In the genomic region with DNA sequence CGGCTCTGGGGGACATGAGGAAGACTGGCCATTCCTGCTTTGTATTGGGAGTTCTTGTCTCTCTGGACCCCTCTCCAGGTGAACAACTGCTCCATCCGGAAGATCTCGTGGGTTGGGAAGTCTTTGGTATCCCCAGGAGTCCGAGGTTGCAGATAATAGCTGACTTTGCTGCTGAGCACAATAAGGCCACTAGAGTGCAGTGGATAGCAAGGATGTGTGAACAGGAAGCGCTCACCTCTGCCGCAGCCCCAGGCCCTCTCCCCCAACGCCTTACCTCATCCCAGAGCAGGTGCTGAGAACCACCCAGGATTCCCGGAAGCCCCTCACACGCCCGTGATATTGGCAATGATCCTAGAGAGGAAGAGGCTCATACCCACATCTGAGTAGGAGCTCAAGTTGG, we compare ENCODE assay signal across 9 mouse cellular contexts. TPM values are rescaled to one million over a fixed set of nuclear protein-coding genes. Genes with fewer than 3 reads are reported as not detected.
A peak's percentile ranks its signal among the peaks of the same experiment; 100 is the strongest.
DNase-seq lines count a peak whose midpoint lies in the region; ATAC-seq lines count a peak whose summit lies in the region.
"Had no signal": no experiment of that assay in that cellular context is flagged by ENCODE, and none has a peak within 500 bp of the region (broad histone marks: within the 10 kb centered on the region; RNA-seq: fewer than 3 reads in every experiment).

No protein-coding gene starts in this region.

- H3K27ac ChIP-seq in lung, embryonic 16.5 days (ENCODE audit: low read length), result no peak overlapping the region

- no peaks in the 10 kb centered on the region for H3K36me3 ChIP-seq in lung, embryonic 16.5 days (ENCODE audit: control insufficient read depth, insufficient read depth, low read length)

- peak; percentile 49; the same call in 1 of the 2 replicates for ATAC-seq in lung, embryonic 16.5 days (ENCODE audit: low read depth)

- peaks cover 23% of the 10 kb centered on the region for H3K4me1 ChIP-seq in lung, embryonic 16.5 days (replicated peaks; ENCODE audit: control insufficient read depth, insufficient read depth, low read length)

- H3K4me2 ChIP-seq in lung, embryonic 16.5 days (ENCODE audit: low read depth, low read length), result peak overlapping the region; percentile 3

- DNase-seq in lung, adult 18-20 months, result no peak
- peak; percentile 76 for DNase-seq in embryo, embryonic 10.5 days (ENCODE audit: low spot score)
- DNase-seq in hindlimb bud, embryonic 11.5 days (ENCODE audit: extremely low spot score, low read depth, low spot score), result peak; percentile 39
- DNase-seq in lung, postnatal 36 days, result peak; percentile 38
- DNase-seq in thymus, postnatal 14 days, result peak; percentile 30
- no peak for DNase-seq in gastrocnemius, postnatal 10 days
- no peak for DNase-seq in frontal cortex, adult 2 months (ENCODE audit: extremely low spot score in 1 of 2, low spot score in 1 of 2)

- 2% methylated on average over 10 of the region's 10 CpGs for WGBS in lung, embryonic 16.5 days

- no peak overlapping the region for H3K4me3 ChIP-seq in lung, embryonic 16.5 days (ENCODE audit: low read length)
- H3K4me3 ChIP-seq: erythroblast, embryonic 14.5 days had no signal

- peaks cover 42% of the 10 kb centered on the region for H3K27me3 ChIP-seq in lung, embryonic 16.5 days (ENCODE audit: control insufficient read depth, insufficient read depth, low read depth, low read length)

- no peak overlapping the region for H3K9ac ChIP-seq in lung, embryonic 16.5 days (ENCODE audit: low read length)

- no peaks in the 10 kb centered on the region for H3K9me3 ChIP-seq in lung, embryonic 16.5 days (ENCODE audit: control insufficient read depth, low read length)

RNA-seq across cellular contexts. Expression of gene Adam33, which starts 7.4 kb away (rescaled TPM):
- polyA plus RNA-seq in lung, embryonic 16.5 days (2015; fragmentation: Nextera tagmentation; extraction: Ambion mirVana), result 6.5 and 7.1 TPM in 2 replicates
- 1 to 10 TPM; 3.7 to 5.9 TPM for total RNA-seq in gastrocnemius, postnatal 10 days (2021)
- polyA plus RNA-seq in frontal cortex, adult 2 months (2012; rRNA removed), result 16.5 and 18.5 TPM in 2 replicates

RNA-seq across cellular contexts. Expression of gene Gfra4, which starts 13.3 kb away (rescaled TPM):
- 8.2 and 9.3 TPM in 2 replicates for polyA plus RNA-seq in lung, embryonic 16.5 days (2015; fragmentation: Nextera tagmentation; extraction: Ambion mirVana)
- total RNA-seq in gastrocnemius, postnatal 10 days (2021), result 1 to 10 TPM; 4.5 to 8.6 TPM
- 174 and 189 TPM in 2 replicates for polyA plus RNA-seq in frontal cortex, adult 2 months (2012; rRNA removed)
- polyA plus RNA-seq: erythroblast, embryonic 14.5 days had no signal

RNA-seq across cellular contexts. Expression of gene Siglec1, which starts 30.4 kb away (rescaled TPM):
- 0.34 and 0.59 TPM in 2 replicates for polyA plus RNA-seq in lung, embryonic 16.5 days (2015; fragmentation: Nextera tagmentation; extraction: Ambion mirVana)
- 1 to 10 TPM; 1.2 to 1.4 TPM for total RNA-seq in gastrocnemius, postnatal 10 days (2021)
- polyA plus RNA-seq in frontal cortex, adult 2 months (2012; rRNA removed), result 0.23 and 0.38 TPM in 2 replicates

Comparison
In these comparisons a context has a peak if more than half of its experiments do, and no peak if none do; other contexts are left out.
1. DNase-seq: peak in embryo, embryonic 10.5 days (single experiment), hindlimb bud, embryonic 11.5 days (single experiment), lung, postnatal 36 days (single experiment) and thymus, postnatal 14 days (single experiment); none in lung, adult 18-20 months (0 of 2), gastrocnemius, postnatal 10 days (single experiment) and frontal cortex, adult 2 months (0 of 2).
2. RNA of gene Gfra4, which starts 13.3 kb away (polyA plus RNA-seq): 174 to 189 TPM in frontal cortex, adult 2 months; 8.2 to 9.3 TPM in lung, embryonic 16.5 days; every median in the first group is over 10 times any median in the second.